Mouse (Mus musculus) liver, adult 2 months (tissue): ENCODE measurements around the gene Igsf8. TPM values are rescaled to one million over a fixed set of nuclear protein-coding genes. Genes with fewer than 3 reads are reported as not detected.

ENCODE experiments used
- DNase-seq: peaks from one replicate; pipeline ENCODE4 v3.0.0-alpha.2; 2011; ENCODE audit warnings: low read depth, low spot score; ENCODE audit errors: extremely low read depth
- H3K27ac ChIP-seq: fragments of 200-500 bp; replicated peaks from 2 replicates; pipeline ENCODE4 v1.5.1; 2012; ENCODE audit warnings: low read depth, mild to moderate bottlenecking, control low read depth, inconsistent platforms, low read length; ENCODE audit not compliant: insufficient read depth
- H3K27me3 ChIP-seq: fragments of 200-500 bp; 2 replicates; pipeline ENCODE4 v1.6.1; 2012; ENCODE audit warnings: mild to moderate bottlenecking, moderate library complexity, low read length, inconsistent platforms; ENCODE audit not compliant: control insufficient read depth, insufficient read depth
- H3K36me3 ChIP-seq: fragments of 200-500 bp; 2 replicates; pipeline ENCODE4 v1.6.1; 2012; ENCODE audit warnings: low read length, inconsistent platforms; ENCODE audit not compliant: control insufficient read depth, insufficient read depth
- H3K4me1 ChIP-seq: fragments of 200-500 bp; 2 replicates; pipeline ENCODE4 v1.6.1; 2011; ENCODE audit warnings: low read length; ENCODE audit not compliant: control insufficient read depth, insufficient read depth
- H3K4me3 ChIP-seq: fragments of 200-500 bp; 2 replicates; pipeline ENCODE4 v1.5.1; 2011; ENCODE audit warnings: low read depth, mild to moderate bottlenecking, control low read depth, low read length, moderate library complexity; ENCODE audit not compliant: insufficient read depth
- H3K79me2 ChIP-seq: fragments of 200-500 bp; 2 replicates; pipeline ENCODE4 v1.6.1; 2012; ENCODE audit warnings: inconsistent platforms, mild to moderate bottlenecking, low read length, moderate library complexity; ENCODE audit not compliant: control insufficient read depth, insufficient read depth
- H3K9ac ChIP-seq: fragments of 200-500 bp; 2 replicates; pipeline ENCODE4 v1.6.1; 2012; ENCODE audit warnings: low read depth, mild to moderate bottlenecking, control low read depth, inconsistent platforms, low read length
- CTCF ChIP-seq: fragments of 200-500 bp; IDR thresholded peaks from 2 replicates; pipeline ENCODE4 v1.5.1; 2011; ENCODE audit warnings: low read depth, low read length, control low read depth
- POLR2A ChIP-seq: fragments of 200-500 bp; IDR thresholded peaks from 2 replicates; pipeline ENCODE4 v1.6.1; 2011; ENCODE audit warnings: low read length, control low read depth; ENCODE audit not compliant: insufficient read depth; ENCODE audit errors: extremely low read depth
- WGBS: fragments of 180-500 bp; shearing (Covaris S2); methylation state at CpG from one replicate; pipeline ENCODE4 v1.1.7; 2018; 5-methylcytosine and 5-hydroxymethylcytosine counted together
- polyA plus RNA-seq: library from polyadenylated mRNA; depleted of rRNA; stranded (reverse); fragments of >200 nt; gene quantifications from 2 replicates; pipeline ENCODE4 v1.2.3, GENCODE M21; 2012
- total RNA-seq: library from RNA; depleted of rRNA; stranded (reverse); fragments of >200 nt; gene quantifications from 2 replicates; pipeline ENCODE4 v1.2.3, GENCODE M21; 2014

The Igsf8 gene
- total and polyA plus RNA-seq, 2 experiments = 3.6 to 26.3 TPM

GRCm38 (mm10) chr1:172274547-172274946 is 13.1 kb downstream of the Igsf8 start:
- DNase-seq = peak; percentile 57
- Histone ChIP-seq H3K36me3 (no peaks in the 10 kb centered on the region), H3K4me3 (no peak overlapping the region), H3K9ac (no peak overlapping the region), H3K79me2 (no peaks in the 10 kb centered on the region), H3K27me3 (no peaks in the 10 kb centered on the region), H3K4me1 (peaks cover 7% of the 10 kb centered on the region; the same call in 1 of the 2 replicates), H3K27ac (no peak overlapping the region)
- TF ChIP-seq CTCF (no peak), POLR2A (no peak)
- WGBS = 53% methylated on average over 5 of the region's 5 CpGs

GRCm38 (mm10) chr1:172277172-172277571 is 15.7 kb downstream of the Igsf8 start:
- DNase-seq = peak; percentile 23

GRCm38 (mm10) chr1:172278328-172278727 is 16.9 kb downstream of the Igsf8 start:
- no peaks in the 10 kb centered on the region for H3K79me2 ChIP-seq
- no peak overlapping the region for H3K4me3 ChIP-seq
- H3K36me3 ChIP-seq = no peaks in the 10 kb centered on the region
- 90% methylated on average over 13 of the region's 13 CpGs for WGBS
- H3K27ac ChIP-seq = no peak overlapping the region
- H3K4me1 ChIP-seq = peaks cover 7% of the 10 kb centered on the region; the same call in 1 of the 2 replicates
- no peak for TF ChIP-seq CTCF
- no peak for TF ChIP-seq POLR2A
- no peaks in the 10 kb centered on the region for H3K27me3 ChIP-seq
- DNase-seq = no peak
- no peak overlapping the region for H3K9ac ChIP-seq

More at GRCm38 (mm10) chr1:172277172-172277571, 15.7 kb downstream of the Igsf8 start:
- TF ChIP-seq POLR2A (no peak), CTCF (no peak)
- Histone ChIP-seq H3K4me1 (peaks cover 7% of the 10 kb centered on the region; the same call in 1 of the 2 replicates), H3K36me3 (no peaks in the 10 kb centered on the region), H3K9ac (no peak overlapping the region), H3K4me3 (no peak overlapping the region), H3K27me3 (no peaks in the 10 kb centered on the region), H3K27ac (no peak overlapping the region), H3K79me2 (no peaks in the 10 kb centered on the region)
- WGBS = 68% methylated on average over 3 of the region's 3 CpGs

- WGBS = 87% methylated on average over 16 of the region's 16 CpGs
- no peak for TF ChIP-seq POLR2A
- no peak for TF ChIP-seq CTCF
- no peaks in the 10 kb centered on the region for H3K4me1 ChIP-seq
These were observed 18.5 kb downstream of the Igsf8 start for GRCm38 (mm10) chr1:172279768-172280509.

GRCm38 (mm10) chr1:172281522-172282254 is 20.2 kb downstream of the Igsf8 start:
- Histone ChIP-seq H3K4me3 (no peak overlapping the region), H3K27me3 (no peaks in the 10 kb centered on the region), H3K9ac (no peak overlapping the region), H3K79me2 (no peaks in the 10 kb centered on the region), H3K4me1 (no peaks in the 10 kb centered on the region), H3K27ac (no peak overlapping the region), H3K36me3 (no peaks in the 10 kb centered on the region)
- TF ChIP-seq CTCF (no peak), POLR2A (no peak)
- DNase-seq = no peak
- 82% methylated on average over 10 of the region's 10 CpGs for WGBS

More at GRCm38 (mm10) chr1:172279768-172280509, 18.5 kb downstream of the Igsf8 start:
- Histone ChIP-seq H3K36me3 (no peaks in the 10 kb centered on the region), H3K27me3 (no peaks in the 10 kb centered on the region), H3K27ac (no peak overlapping the region), H3K79me2 (no peaks in the 10 kb centered on the region), H3K4me3 (no peak overlapping the region), H3K9ac (no peak overlapping the region)
- DNase-seq = no peak
